Comparison of ENCODE assay signal across 19 mouse cellular contexts in the genomic region with DNA sequence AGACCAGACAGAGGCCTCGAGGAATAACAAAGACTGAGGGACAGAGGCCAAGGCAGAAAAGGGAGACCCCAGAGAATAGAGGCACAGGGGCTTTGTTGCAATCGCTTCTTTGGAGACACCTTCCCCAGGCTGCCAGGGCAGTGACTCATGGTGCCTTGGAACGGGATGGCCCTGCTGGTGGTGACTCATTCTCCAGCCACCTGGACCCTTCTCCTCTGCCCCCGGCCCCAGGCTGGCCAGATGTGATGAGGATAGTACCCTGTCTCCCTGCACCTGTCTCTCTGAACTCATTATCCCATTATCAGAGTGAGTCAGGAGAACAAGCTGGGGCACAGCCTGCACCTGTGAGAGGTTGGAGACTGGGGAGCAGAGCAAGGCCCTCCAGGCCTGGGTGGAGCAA. TPM values are rescaled to one million over a fixed set of nuclear protein-coding genes. Genes with fewer than 3 reads are reported as not detected.
DNase-seq lines count a peak whose midpoint lies in the region; ATAC-seq lines count a peak whose summit lies in the region.
"Had no signal": no experiment of that assay in that cellular context is flagged by ENCODE, and none has a peak within 500 bp of the region (broad histone marks: within the 10 kb centered on the region; RNA-seq: fewer than 3 reads in every experiment).

No protein-coding gene starts in this region.

- peaks cover 40% of the 10 kb centered on the region for H3K4me1 ChIP-seq in lung, embryonic 15.5 days
- peaks cover 49% of the 10 kb centered on the region for H3K4me1 ChIP-seq in stomach, embryonic 15.5 days

- H3K27ac ChIP-seq in lung, embryonic 15.5 days, result peak overlapping the region; percentile 86
- H3K27ac ChIP-seq in stomach, embryonic 15.5 days, result peak overlapping the region; percentile 87
- H3K27ac ChIP-seq: forebrain, embryonic 12.5 days; hindbrain, embryonic 13.5 days; midbrain, embryonic 12.5 days had no signal

- DNase-seq in lung, postnatal 36 days, result no peak
- peak; percentile 75 for DNase-seq in MN1 (ENCODE audit: low spot score)
- DNase-seq in adrenal gland, postnatal 14 days, result peak; percentile 61
- no peak for DNase-seq in ovary, adult 18-20 months (ENCODE audit: low spot score)
- no peak for DNase-seq in right cerebral cortex, postnatal 4 days
- DNase-seq: cerebellum, postnatal 25 days; gastrocnemius, postnatal 14 days had no signal

- no peak overlapping the region for H3K9ac ChIP-seq in lung, embryonic 15.5 days
- no peak overlapping the region for H3K9ac ChIP-seq in stomach, embryonic 15.5 days
- H3K9ac ChIP-seq: embryonic facial prominence, embryonic 13.5 days; forebrain, embryonic 12.5 days; hindbrain, embryonic 13.5 days; midbrain, embryonic 12.5 days had no signal

- peaks cover 44% of the 10 kb centered on the region for H3K27me3 ChIP-seq in lung, embryonic 15.5 days
- H3K27me3 ChIP-seq in stomach, embryonic 15.5 days (replicated peaks), result 0 out of 2 replicates have a peak, but pooled peaks cover 14% of the 10 kb centered on the region

- 31% methylated on average over 4 of the region's 4 CpGs for WGBS in lung, embryonic 15.5 days
- WGBS in stomach, embryonic 15.5 days, result 51% methylated on average over 4 of the region's 4 CpGs

- no peaks in the 10 kb centered on the region for H3K9me3 ChIP-seq in lung, embryonic 15.5 days
- H3K9me3 ChIP-seq in stomach, embryonic 15.5 days, result no peaks in the 10 kb centered on the region
- H3K9me3 ChIP-seq: embryonic facial prominence, embryonic 13.5 days; forebrain, embryonic 12.5 days; hindbrain, embryonic 13.5 days; midbrain, embryonic 12.5 days had no signal

- no peak overlapping the region for H3K4me2 ChIP-seq in lung, embryonic 15.5 days
- no peak overlapping the region; the same call in 1 of the 2 replicates for H3K4me2 ChIP-seq in stomach, embryonic 15.5 days
- H3K4me2 ChIP-seq: embryonic facial prominence, embryonic 13.5 days; forebrain, embryonic 12.5 days; hindbrain, embryonic 13.5 days; midbrain, embryonic 12.5 days had no signal

- ATAC-seq in lung, embryonic 15.5 days (ENCODE audit: borderline replicate concordance, extremely low read depth, low FRiP score, low TSS enrichment), result no peak
- no peak for ATAC-seq in stomach, embryonic 15.5 days (ENCODE audit: insufficient read depth, low FRiP score, low read depth)

- no peaks in the 10 kb centered on the region for H3K36me3 ChIP-seq in lung, embryonic 15.5 days
- H3K36me3 ChIP-seq in stomach, embryonic 15.5 days, result no peaks in the 10 kb centered on the region
- H3K36me3 ChIP-seq: embryonic facial prominence, embryonic 13.5 days; forebrain, embryonic 12.5 days; hindbrain, embryonic 13.5 days; midbrain, embryonic 12.5 days had no signal

- H3K4me3 ChIP-seq in lung, embryonic 15.5 days, result no peak overlapping the region
- no peak overlapping the region for H3K4me3 ChIP-seq in stomach, embryonic 15.5 days (replicated peaks)
- H3K4me3 ChIP-seq: embryonic facial prominence, embryonic 13.5 days; forebrain, embryonic 12.5 days; hindbrain, embryonic 13.5 days; midbrain, embryonic 12.5 days had no signal

RNA-seq across cellular contexts. Expression of gene Krt8, which starts 1.0 kb away (rescaled TPM):
- polyA plus RNA-seq in lung, embryonic 15.5 days (2015; fragmentation: Nextera tagmentation; extraction: Ambion mirVana), result 307 and 345 TPM in 2 replicates
- 1.5 and 14.6 TPM in 2 replicates for total RNA-seq in adrenal gland, postnatal 14 days (2021)
- 916 and 929 TPM in 2 replicates for polyA plus RNA-seq in stomach, embryonic 15.5 days (2015; fragmentation: Nextera tagmentation; extraction: Ambion mirVana)

RNA-seq across cellular contexts. Expression of gene Krt18, which starts 22.7 kb away (rescaled TPM):
- polyA plus RNA-seq in lung, embryonic 15.5 days (2015; fragmentation: Nextera tagmentation; extraction: Ambion mirVana), result 221 and 264 TPM in 2 replicates
- 2.4 and 11.6 TPM in 2 replicates for total RNA-seq in adrenal gland, postnatal 14 days (2021)
- 448 and 512 TPM in 2 replicates for polyA plus RNA-seq in stomach, embryonic 15.5 days (2015; fragmentation: Nextera tagmentation; extraction: Ambion mirVana)

RNA-seq across cellular contexts. Expression of gene Krt78, which starts 51.2 kb away (rescaled TPM):
- polyA plus RNA-seq in lung, embryonic 15.5 days (2015; fragmentation: Nextera tagmentation; extraction: Ambion mirVana), result 0.22 TPM in 1 of 2 replicates, not detected in the other
- not detected in 2 replicates for total RNA-seq in adrenal gland, postnatal 14 days (2021)
- 2.3 and 5.7 TPM in 2 replicates for polyA plus RNA-seq in stomach, embryonic 15.5 days (2015; fragmentation: Nextera tagmentation; extraction: Ambion mirVana)
- total RNA-seq: gastrocnemius, postnatal 14 days; layer of hippocampus, postnatal 14 days had no signal
- polyA plus RNA-seq: forebrain, embryonic 12.5 days; heart, embryonic 14.5 days; hindbrain, embryonic 13.5 days; kidney, embryonic 14.5 days; limb, embryonic 11.5 days; liver, embryonic 16.5 days; midbrain, embryonic 12.5 days; neural tube, embryonic 11.5 days had no signal

Comparison
In these comparisons a context has a peak if more than half of its experiments do, and no peak if none do; other contexts are left out.
1. DNase-seq: peak in MN1 (single experiment) and adrenal gland, postnatal 14 days (single experiment); none in lung, postnatal 36 days (single experiment), ovary, adult 18-20 months (single experiment) and right cerebral cortex, postnatal 4 days (single experiment).